Mouse (Mus musculus): Measurements from ENCODE around the gene Ppp2r2c. TPM values are rescaled to one million over a fixed set of nuclear protein-coding genes. Genes with fewer than 3 reads are reported as not detected.

The Ppp2r2c gene
- total RNA-seq, 1 experiment from 2014 or later, result 6.5 TPM

DNA sequence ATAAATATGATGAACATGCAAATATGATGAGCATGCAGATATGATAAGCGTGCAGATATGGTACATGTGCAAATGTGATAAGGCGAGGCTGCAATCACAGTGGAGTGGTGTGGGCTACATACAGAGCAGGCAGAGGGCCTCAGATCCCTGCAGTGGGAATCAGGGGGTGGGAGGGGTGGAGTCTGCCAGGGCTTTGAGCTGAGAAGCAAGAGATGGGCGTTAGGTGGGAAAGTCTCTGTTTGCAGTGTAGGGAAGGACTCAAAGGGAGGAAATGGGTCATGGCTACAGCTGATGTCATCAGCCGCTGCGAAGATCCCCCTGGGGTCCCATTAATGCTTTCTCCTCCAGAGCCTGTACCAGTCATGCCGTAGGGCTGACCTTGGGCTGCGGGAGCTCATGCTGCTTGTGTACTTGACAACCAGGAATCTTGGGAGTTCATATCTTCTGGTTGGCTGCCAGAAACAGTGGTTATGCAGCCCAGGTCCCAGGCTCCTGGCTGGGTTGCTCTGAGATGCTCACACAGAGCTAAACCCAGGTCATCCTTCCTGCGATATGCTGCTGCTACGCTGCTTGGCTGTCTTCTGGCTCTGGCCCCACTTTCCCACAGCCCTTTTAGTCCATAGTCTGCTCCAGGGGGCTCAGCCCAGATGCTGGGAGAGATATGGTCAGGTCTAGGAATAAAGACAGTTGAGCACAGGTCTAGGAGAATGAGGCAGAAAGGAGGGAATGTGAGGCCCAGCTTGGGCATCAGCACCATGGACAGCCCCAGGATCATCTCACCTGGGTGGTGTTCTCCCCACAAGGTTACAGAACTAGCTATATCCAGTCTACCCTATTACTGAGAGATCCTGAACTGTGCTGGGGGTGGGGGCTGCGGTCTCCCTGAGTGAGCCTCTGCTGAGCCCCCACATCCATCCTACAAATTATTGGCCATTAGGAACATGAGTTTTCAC, 27.6 kb downstream of the Ppp2r2c start:
- DNase-seq, result no peak

- no peak for DNase-seq
These were observed 29.7 kb downstream of the Ppp2r2c start for GRCm38 (mm10) chr5:36897999-36898398.

DNA sequence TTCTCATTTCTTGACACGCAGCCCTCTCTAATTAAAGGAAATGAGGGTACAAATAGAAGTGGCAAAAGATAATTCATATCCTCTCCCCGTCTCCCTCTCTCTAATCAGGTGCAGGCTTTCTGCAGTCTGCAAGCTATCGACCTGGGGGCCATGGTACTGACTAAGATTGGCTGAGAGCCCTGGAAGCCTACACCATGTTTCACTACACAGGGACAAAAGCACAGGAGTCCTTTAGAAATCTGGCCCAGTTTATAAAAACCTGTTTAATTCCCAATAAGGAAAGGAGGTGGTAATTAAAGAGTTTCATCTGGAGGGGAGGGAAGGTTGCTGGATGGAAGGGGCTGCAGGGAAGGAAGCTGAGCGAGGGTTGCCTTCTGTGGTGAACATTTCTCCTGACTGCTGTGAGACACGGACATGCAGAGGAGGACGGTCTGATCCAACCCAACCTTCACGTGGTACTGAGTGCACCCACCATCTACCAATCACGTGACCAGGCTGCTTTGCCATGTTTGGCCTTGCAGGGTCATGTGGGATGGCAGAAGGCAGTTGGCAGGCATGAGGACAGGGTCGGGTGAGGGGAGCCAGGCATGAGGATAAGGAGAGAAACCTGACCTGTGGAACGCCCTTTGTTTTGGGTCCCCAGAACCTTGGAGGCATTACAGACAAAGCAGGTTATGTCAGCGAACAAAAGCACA, 30.2 kb downstream of the Ppp2r2c start:
- no peak for DNase-seq

GRCm38 (mm10) chr5:36899392-36899791, 31.1 kb downstream of the Ppp2r2c start:
- no peak for DNase-seq

GRCm38 (mm10) chr5:36900189-36900619, 31.9 kb downstream of the Ppp2r2c start:
- DNase-seq, result peak; percentile 46

- no peak for DNase-seq
These were observed 34.5 kb downstream of the Ppp2r2c start for GRCm38 (mm10) chr5:36902807-36903206.

DNA sequence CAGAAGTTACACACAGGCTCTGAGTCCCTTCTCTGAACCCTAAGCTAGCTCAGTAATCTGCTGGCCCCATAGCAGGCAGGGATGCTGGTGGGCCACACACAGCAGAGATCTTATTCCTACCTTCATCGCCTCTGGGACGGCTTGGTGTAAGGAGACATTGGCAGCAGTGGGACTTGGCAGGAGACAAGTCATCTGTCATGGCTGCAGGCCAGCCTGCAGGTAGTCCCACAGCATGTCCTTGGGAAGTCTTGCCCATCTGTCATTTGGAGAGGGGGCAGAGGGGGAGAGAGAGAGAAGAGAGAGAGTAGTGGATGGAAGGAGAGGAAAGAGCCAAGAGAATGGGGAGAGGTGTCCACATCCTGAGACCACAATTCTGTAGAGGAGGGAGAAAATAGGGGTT, 35.8 kb downstream of the Ppp2r2c start:
- DNase-seq, result no peak

- DNase-seq, result no peak
These were observed 36.4 kb downstream of the Ppp2r2c start for GRCm38 (mm10) chr5:36904703-36905102.

DNA sequence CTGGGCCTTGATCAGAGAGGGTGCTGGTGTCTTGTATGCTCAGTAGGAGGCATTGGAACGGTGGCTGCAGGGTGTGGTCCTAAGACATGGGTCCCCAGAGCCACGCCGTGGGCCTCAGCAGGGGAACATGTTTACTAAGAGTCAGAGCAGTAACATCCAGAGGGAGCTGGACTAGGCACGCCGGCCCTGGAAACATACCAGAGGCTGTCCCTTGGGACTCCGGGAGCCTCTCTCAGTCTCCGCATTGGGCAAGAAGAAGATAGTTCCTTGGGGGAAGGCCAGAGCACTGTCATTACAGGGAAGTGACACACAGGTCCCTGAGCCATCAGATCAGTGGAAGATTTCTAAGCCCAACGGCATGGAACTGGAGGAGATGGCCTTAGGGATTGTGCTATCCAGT, 36.9 kb downstream of the Ppp2r2c start:
- DNase-seq, result peak; percentile 44

DNA sequence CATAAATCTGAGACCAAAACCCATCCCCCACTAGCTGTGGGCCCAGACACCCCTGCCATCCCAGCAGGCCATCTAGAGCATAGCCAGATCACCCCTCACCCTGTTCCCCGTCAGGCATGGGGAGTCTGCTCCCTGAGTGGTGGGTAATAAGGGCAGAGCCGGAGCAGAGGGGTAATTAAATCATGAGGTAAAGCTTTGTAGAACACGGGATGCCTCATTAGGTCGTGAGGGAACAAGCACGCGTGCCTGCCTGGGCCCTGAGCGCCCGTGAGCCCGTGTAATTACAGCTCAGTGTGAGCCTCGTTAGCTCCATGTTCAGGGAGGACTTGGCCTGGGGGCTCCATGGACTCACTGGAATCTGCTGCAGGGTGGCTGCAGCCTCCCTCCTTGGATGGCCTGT, 39.4 kb downstream of the Ppp2r2c start:
- no peak for DNase-seq

DNA sequence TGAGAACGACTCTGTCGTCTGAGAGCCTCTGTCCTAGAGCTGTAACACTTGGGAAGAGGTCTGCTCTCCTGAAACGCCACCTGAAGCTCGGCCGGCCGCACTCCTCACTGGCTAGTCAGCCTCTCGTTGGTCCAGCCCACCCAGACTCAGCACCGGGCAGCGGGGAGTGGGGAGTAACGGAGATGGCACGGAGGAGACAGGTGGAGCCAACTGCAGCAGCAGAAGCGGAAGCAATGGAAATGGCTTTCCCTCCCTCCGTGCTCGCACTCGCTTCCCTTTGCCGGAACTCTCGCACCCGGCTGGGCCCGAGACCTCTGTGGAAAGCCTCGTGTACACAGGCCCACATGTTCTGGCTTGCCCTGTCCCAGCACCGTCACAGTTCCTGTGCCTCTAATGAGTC, 41.2 kb downstream of the Ppp2r2c start:
- DNase-seq, result no peak

- DNase-seq, result no peak
These were observed 42.7 kb downstream of the Ppp2r2c start for GRCm38 (mm10) chr5:36910980-36911379.

DNA sequence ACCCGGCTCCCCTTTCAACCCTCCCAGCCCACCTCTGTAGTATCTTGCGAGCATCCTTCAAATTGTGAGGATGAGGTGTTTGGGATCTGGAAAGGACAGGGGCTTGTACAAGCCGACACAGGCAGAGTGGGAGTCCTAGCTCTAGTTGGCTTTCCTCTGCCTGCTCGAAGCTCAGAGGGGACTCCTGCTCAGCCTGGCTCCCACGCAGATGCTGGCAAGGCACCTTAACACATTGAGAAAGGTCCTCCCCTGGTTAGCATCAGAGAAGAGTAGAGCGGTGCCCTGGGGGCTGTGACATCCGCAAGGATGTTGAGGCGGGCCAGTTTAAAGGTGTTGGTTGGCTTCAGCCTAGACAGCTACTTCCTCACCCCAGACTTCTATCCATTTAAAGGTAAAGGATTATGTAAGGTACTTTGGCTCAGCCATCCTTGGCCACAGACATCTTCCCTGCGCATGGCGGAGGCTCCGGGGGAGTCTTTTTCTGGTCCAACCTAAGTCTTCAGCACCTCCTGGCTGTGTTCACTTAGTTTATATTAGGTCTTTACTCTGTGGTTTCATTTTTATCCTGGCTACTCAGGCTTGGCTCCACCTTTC, 43.5 kb downstream of the Ppp2r2c start:
- no peak for DNase-seq

- DNase-seq, result no peak
These were observed 44.4 kb downstream of the Ppp2r2c start for GRCm38 (mm10) chr5:36912602-36913310.

DNA sequence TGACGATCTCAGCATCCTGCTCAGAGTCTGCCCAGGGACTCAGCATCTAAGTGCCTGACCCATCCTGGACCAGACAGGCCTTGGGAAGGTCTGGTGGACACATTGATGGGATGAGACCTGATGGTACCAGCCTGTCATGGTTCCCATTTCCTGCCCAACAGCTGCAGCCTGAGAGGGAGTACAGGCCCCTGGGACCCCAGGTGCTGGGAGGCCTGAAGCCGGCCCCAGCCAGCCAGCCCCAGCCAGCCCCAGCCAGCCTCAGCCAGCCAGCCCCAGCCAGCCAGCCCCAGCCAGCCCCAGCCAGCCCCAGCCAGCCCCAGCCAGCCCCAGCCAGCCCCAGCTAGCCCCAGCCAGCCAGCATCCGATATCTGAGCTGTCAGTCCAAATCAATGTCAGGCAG, 46.9 kb downstream of the Ppp2r2c start:
- DNase-seq, result no peak

- no peak for DNase-seq
These were observed 48.3 kb downstream of the Ppp2r2c start for GRCm38 (mm10) chr5:36916581-36916980.

GRCm38 (mm10) chr5:36917245-36917644, 48.9 kb downstream of the Ppp2r2c start:
- DNase-seq, result no peak

- DNase-seq, result no peak
These were observed 49.7 kb downstream of the Ppp2r2c start for GRCm38 (mm10) chr5:36918016-36918415.

DNA sequence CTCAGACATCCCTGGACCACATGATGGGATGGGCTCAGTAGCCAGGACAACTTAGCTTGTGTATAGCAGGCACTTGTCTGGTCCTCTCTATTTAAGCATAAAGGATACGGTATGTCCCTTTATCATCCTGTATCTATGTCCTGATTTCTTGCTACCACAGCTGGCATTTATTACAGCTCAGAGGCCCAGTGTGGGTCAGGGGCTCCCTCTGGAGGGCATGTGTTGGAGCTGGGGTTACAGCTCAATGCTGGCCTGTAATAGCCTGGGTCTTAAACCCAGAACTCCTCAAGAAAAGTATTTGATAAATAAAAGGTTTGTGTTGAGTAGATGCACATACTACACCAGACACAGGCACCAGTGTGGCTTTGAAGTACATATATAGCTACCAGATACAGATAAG, 51.8 kb downstream of the Ppp2r2c start:
- peak; percentile 42 for DNase-seq

- DNase-seq, result no peak
These were observed 53.6 kb downstream of the Ppp2r2c start for GRCm38 (mm10) chr5:36921871-36922270.

DNA sequence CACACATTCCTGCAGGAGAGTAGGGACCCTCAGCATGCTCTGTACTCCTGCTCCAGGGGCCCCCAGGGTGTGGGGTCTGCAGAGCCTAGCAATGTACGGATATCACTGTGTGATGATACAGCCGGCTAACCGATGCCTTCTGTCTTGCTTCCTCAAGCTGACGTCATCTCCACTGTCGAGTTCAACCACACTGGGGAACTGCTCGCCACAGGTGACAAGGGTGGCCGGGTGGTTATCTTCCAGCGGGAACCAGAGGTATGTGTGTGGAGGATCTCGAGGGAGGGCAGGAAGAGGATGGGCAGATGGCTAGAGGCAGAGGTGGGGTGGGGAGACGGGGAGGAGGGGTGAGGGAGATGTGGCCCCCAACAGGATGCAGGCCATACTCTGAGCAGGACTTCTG, 54.5 kb downstream of the Ppp2r2c start:
- DNase-seq, result no peak
